12 mouse cellular contexts compared by ENCODE assay signal in the genomic region with DNA sequence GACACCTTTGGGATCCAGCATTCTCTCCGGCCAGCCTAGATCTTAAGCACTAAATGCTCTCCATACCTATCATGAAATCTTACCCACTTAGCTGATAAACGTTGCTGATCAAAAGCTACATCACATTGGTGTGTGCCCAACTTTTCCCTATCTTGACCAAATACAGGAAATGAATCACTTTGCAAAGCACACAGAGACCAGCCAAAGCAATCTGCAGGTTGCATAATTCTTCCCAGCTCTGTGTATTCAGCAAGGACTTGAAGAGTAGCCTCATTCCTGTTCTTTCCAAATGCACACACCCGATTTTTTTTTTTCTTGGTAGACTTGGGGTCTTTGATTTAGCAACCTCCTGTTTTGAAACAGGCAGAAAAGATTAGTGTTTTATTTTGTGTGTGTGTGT. TPM values are rescaled to one million over a fixed set of nuclear protein-coding genes. Genes with fewer than 3 reads are reported as not detected.
DNase-seq lines count a peak whose midpoint lies in the region; ATAC-seq lines count a peak whose summit lies in the region.
"Had no signal": no experiment of that assay in that cellular context is flagged by ENCODE, and none has a peak within 500 bp of the region (broad histone marks: within the 10 kb centered on the region; RNA-seq: fewer than 3 reads in every experiment).

No protein-coding gene starts in this region.

- DNase-seq in urinary bladder, postnatal 36 days (ENCODE audit: low spot score in 2 of 2) = peak; percentile 15 to 30
- DNase-seq in urinary bladder, adult 2 months (ENCODE audit: low spot score) = no peak
- peak; percentile 85 for DNase-seq in lung, postnatal 36 days
- no peak for DNase-seq in layer of hippocampus, postnatal 36 days
- DNase-seq in cerebellum, adult 9-10 months = no peak
- no peak for DNase-seq in kidney, postnatal 36 days
- DNase-seq: cerebellum, adult 8-10 months; gastrocnemius, postnatal 25 days; heart, postnatal 10 days; right cerebral cortex, postnatal 14 days; thymus, postnatal 14 days had no signal

- ATAC-seq in granulocyte monocyte progenitor cell, adult 5-6 weeks (replicated peaks; ENCODE audit: poor library complexity, severe bottlenecking) = peak; percentile 72

RNA-seq across cellular contexts. Expression of a gene that starts 57.1 kb away (rescaled TPM):
- polyA plus RNA-seq in urinary bladder, adult 2 months (2012; rRNA removed) = 19.8 and 25.9 TPM in 2 replicates
- total RNA-seq in granulocyte monocyte progenitor cell, adult 5-6 weeks (2014; fragmentation: Nextera tagmentation) = 10.9 and 23.8 TPM in 2 replicates
- total RNA-seq in granulocyte monocyte progenitor cell, adult 5-6 weeks (2017) = 22.6 and 33.1 TPM in 2 replicates
- 10 to 100 TPM; 25.5 to 27.1 TPM for total RNA-seq in layer of hippocampus, postnatal 36 days (2021)

Comparison
In these comparisons a context has a peak if more than half of its experiments do, and no peak if none do; other contexts are left out.
1. DNase-seq: peak in urinary bladder, postnatal 36 days (2 of 2) and lung, postnatal 36 days (single experiment); none in urinary bladder, adult 2 months (single experiment), layer of hippocampus, postnatal 36 days (0 of 2), cerebellum, adult 9-10 months (single experiment) and kidney, postnatal 36 days (0 of 2).